Mouse (Mus musculus): ENCODE data around the gene Cfdp1. TPM values are rescaled to one million over a fixed set of nuclear protein-coding genes. Genes with fewer than 3 reads are reported as not detected.

The Cfdp1 gene
- polyA plus RNA-seq, 1 experiment from 2014 or later = 201 TPM

DNA sequence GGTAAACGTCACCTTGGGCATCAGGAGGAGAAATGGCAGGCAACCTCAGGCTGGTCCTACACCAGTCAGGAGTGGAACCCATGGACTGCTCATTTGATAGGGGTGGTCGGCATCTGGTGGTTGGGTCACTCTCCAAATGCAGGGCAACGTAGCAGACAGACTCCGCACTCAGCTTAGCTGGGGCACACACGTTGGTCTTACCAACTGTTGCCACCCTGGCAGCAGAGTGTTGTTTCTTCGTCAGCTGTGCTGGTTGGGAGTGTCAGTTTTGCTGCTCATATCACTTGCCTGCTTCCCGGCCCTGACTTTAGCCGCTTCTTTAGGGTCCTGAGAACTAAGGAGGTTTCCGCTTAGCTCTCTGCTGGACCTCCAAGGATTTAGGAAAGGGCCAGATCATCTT is 96.5 kb downstream of the Cfdp1 start:
- Histone ChIP-seq H3K4me1 (replicated peaks) (no peaks in the 10 kb centered on the region), H3K9me3 (no peaks in the 10 kb centered on the region), H3K4me3 (no peak overlapping the region), H3K27ac (replicated peaks) (no peak overlapping the region), H3K4me2 (no peak overlapping the region), H3K27me3 (no peaks in the 10 kb centered on the region), H3K9ac (no peak overlapping the region), H3K36me3 (no peaks in the 10 kb centered on the region)
- no peak for ATAC-seq (ENCODE audit: low FRiP score, low read depth)
- 91% methylated on average over 9 of the region's 9 CpGs for WGBS

- H3K4me1 ChIP-seq (replicated peaks) = no peaks in the 10 kb centered on the region
- no peak overlapping the region for H3K4me3 ChIP-seq
- H3K9ac ChIP-seq = no peak overlapping the region
- H3K27ac ChIP-seq (replicated peaks) = no peak overlapping the region
- 88% methylated on average over 6 of the region's 6 CpGs for WGBS
- no peaks in the 10 kb centered on the region for H3K27me3 ChIP-seq
- no peaks in the 10 kb centered on the region for H3K36me3 ChIP-seq
- no peaks in the 10 kb centered on the region for H3K9me3 ChIP-seq
- H3K4me2 ChIP-seq = no peak overlapping the region
- ATAC-seq (ENCODE audit: low FRiP score, low read depth) = no peak
These were observed 99.4 kb downstream of the Cfdp1 start for GRCm38 (mm10) chr8:111754736-111755135.

- Histone ChIP-seq H3K4me2 (no peak overlapping the region), H3K9ac (no peak overlapping the region), H3K27me3 (no peaks in the 10 kb centered on the region), H3K4me3 (no peak overlapping the region), H3K36me3 (no peaks in the 10 kb centered on the region), H3K9me3 (no peaks in the 10 kb centered on the region), H3K27ac (replicated peaks) (no peak overlapping the region), H3K4me1 (replicated peaks) (no peaks in the 10 kb centered on the region)
- 65% methylated on average over 2 of the region's 2 CpGs for WGBS
- no peak for ATAC-seq (ENCODE audit: low FRiP score, low read depth)
These were observed 100.0 kb downstream of the Cfdp1 start for GRCm38 (mm10) chr8:111754088-111754487.

DNA sequence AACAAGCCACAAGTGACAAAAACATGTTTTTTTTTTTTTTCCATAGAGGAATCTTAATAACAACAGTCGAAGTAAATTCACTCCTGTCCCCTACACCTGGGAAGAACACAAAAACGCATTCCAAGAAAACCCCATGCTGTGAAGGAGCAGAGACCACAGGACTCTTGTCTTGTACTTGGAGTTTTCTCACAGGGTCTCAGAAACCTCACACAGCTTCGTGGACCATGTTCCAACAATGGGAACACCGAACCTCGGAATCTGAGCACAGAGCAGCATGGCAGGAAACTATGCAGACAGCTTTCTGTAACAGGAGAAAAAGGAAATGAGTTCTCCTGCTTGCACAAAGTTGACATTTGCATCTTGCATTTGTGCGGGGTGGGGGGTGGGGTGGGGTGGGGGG is 105.3 kb downstream of the Cfdp1 start:
- Histone ChIP-seq H3K27ac (replicated peaks) (no peak overlapping the region), H3K27me3 (no peaks in the 10 kb centered on the region), H3K4me2 (no peak overlapping the region), H3K4me1 (replicated peaks) (peaks cover 25% of the 10 kb centered on the region), H3K9ac (no peak overlapping the region), H3K36me3 (no peaks in the 10 kb centered on the region), H3K4me3 (no peak overlapping the region), H3K9me3 (no peaks in the 10 kb centered on the region)
- ATAC-seq (ENCODE audit: low FRiP score, low read depth) = no peak
- 66% methylated on average over 6 of the region's 6 CpGs for WGBS

GRCm38 (mm10) chr8:111747866-111748649 is 106.0 kb downstream of the Cfdp1 start:
- 90% methylated on average over 8 of the region's 8 CpGs for WGBS
- Histone ChIP-seq H3K4me2 (no peak overlapping the region), H3K4me1 (replicated peaks) (peaks cover 26% of the 10 kb centered on the region), H3K9me3 (no peaks in the 10 kb centered on the region), H3K27me3 (no peaks in the 10 kb centered on the region), H3K4me3 (no peak overlapping the region), H3K36me3 (no peaks in the 10 kb centered on the region), H3K9ac (no peak overlapping the region), H3K27ac (replicated peaks) (no peak overlapping the region)
- no peak for ATAC-seq (ENCODE audit: low FRiP score, low read depth)

DNA sequence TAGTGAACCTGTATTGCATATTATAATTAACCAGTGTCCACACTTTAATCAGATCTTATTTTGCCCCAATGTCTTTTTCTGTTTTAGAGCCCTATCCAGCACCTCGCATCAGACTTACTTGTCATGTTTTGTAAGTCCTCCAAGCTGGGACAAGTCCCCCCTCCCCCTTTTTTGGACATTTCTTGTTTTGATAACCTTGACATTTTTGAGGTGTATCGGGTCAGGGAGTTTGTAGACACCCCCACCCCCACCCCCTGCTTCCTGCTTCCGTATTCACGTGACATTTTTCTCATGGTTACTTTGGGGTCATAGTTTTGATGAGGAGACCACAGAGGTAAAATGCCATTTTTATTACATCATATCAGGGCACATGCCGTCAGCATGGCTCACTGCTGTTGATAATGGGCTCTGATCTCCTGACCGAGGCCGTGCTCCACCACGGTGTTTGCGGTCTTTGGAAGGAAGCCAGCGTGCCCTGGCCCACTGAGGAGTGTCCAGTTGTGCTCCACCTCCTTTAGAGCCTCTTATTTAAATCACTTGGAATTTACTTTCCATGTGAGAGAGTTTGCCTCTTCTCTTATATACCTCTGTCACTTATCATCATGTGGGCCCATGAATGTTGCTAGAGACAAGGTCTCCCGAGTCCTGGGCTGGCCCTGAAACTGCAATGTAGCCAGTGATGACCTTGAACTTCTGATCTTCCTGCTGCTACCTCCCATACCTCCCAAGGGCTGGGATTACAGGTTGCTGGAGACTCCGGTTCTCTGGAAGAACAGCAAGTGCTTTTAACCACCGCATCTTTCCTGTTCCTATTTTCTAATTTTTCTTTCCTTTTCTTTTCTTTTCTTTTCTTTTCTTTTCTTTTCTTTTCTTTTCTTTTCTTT is 107.3 kb downstream of the Cfdp1 start:
- ATAC-seq (ENCODE audit: low FRiP score, low read depth) = no peak
- no peaks in the 10 kb centered on the region for H3K27me3 ChIP-seq
- WGBS = 85% methylated on average over 13 of the region's 13 CpGs
- peaks cover 38% of the 10 kb centered on the region for H3K4me1 ChIP-seq (replicated peaks)
- H3K9me3 ChIP-seq = no peaks in the 10 kb centered on the region
- no peak overlapping the region for H3K4me3 ChIP-seq
- no peak overlapping the region for H3K4me2 ChIP-seq
- no peak overlapping the region for H3K9ac ChIP-seq
- H3K27ac ChIP-seq (replicated peaks) = no peak overlapping the region
- H3K36me3 ChIP-seq = no peaks in the 10 kb centered on the region

DNA sequence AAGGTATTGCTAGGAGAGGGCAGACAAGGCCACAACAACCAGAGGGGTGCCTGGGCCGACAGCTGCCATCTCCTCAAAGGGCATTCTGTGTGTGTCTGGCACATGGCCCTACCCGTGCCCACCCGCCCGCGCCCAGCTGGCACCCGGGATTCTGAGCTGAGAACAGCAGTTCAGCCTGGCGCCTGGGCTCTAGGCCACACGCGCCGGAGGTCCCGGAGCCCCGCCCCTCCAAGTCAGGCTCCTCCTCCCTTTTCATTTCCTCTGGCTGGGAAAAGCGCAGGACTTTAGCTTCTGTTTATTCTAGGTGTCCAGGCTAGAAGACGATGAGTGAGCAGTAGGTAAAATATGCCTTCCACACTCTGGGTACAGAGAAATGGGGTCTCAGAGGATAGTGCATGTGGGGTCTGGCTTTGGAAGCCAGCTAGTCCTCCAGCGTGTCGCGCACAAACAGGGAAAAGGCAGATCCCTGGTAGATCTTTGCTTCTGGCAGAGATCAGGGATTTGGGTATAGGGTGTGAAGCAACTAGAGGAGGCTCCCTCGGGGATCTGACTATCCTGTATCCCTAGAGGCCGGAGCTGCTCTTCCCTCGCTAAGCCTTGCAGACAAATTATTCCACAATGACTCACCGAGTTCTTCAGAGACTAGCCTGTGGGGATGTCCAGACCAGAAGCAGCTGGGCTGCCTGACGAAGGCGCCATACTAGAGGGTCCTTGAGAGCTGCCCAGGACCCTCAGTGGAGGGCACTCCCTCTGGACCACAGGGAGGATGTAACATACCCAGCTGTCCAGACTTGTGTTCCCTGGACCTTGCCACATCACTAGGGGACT is 108.3 kb downstream of the Cfdp1 start:
- peak overlapping the region; percentile 67 for H3K27ac ChIP-seq (replicated peaks)
- H3K9me3 ChIP-seq = no peaks in the 10 kb centered on the region
- peak overlapping the region; percentile 15 for H3K4me3 ChIP-seq
- H3K36me3 ChIP-seq = no peaks in the 10 kb centered on the region
- peak; percentile 70 for ATAC-seq (ENCODE audit: low FRiP score, low read depth)
- no peaks in the 10 kb centered on the region for H3K27me3 ChIP-seq
- 5% methylated on average over 23 of the region's 23 CpGs for WGBS
- peak overlapping the region; percentile 26; the same call in 1 of the 2 replicates for H3K9ac ChIP-seq
- peak overlapping the region; percentile 52 for H3K4me2 ChIP-seq
- H3K4me1 ChIP-seq (replicated peaks) = peaks cover 48% of the 10 kb centered on the region

DNA sequence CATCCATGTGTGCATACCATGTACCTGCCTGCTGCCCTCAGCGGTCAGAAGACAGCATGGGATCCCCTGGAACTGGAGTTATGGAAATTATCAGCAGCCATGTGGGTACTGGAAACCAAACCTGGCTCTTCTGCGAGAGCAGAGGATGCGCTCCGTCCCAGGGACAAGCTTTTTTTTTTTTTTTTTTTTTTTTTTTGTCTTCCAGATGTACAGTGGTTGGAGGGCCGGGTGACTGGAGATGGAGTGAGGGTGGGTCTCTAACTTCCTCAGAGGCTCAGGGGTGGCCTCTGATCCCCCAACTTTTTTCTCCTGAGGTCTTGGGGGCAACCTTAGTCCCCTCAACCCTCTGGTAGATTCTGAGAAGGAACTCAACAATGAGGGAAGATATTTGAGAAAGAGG is 109.0 kb downstream of the Cfdp1 start:
- H3K4me3 ChIP-seq = no peak overlapping the region
- 56% methylated on average over 5 of the region's 5 CpGs for WGBS
- H3K4me1 ChIP-seq (replicated peaks) = peaks cover 55% of the 10 kb centered on the region
- no peaks in the 10 kb centered on the region for H3K27me3 ChIP-seq
- peak overlapping the region; percentile 67; the same call in 1 of the 2 replicates for H3K27ac ChIP-seq (replicated peaks)
- peak overlapping the region; percentile 52 for H3K4me2 ChIP-seq
- no peaks in the 10 kb centered on the region for H3K9me3 ChIP-seq
- H3K36me3 ChIP-seq = no peaks in the 10 kb centered on the region
- H3K9ac ChIP-seq = no peak overlapping the region; the same call in 1 of the 2 replicates
- ATAC-seq (ENCODE audit: low FRiP score, low read depth) = no peak

GRCm38 (mm10) chr8:111743792-111744696 is 110.0 kb downstream of the Cfdp1 start, which contains the start of gene Bcar1:
Bcar1 (minus strand) TSS chr8:111743809.
- H3K4me3 ChIP-seq = peak within 1 kb of the TSS; percentile 90
- peak within 1 kb of the TSS; percentile 81 for H3K4me2 ChIP-seq

GRCm38 (mm10) chr8:111743101-111743791 is 110.8 kb downstream of the Cfdp1 start:
- Histone ChIP-seq H3K27ac (replicated peaks) (peak overlapping the region; percentile 81), H3K4me2 (peak overlapping the region; percentile 81), H3K4me3 (peak overlapping the region; percentile 90), H3K4me1 (replicated peaks) (peaks cover 73% of the 10 kb centered on the region), H3K27me3 (no peaks in the 10 kb centered on the region), H3K9ac (peak overlapping the region; percentile 92), H3K9me3 (no peaks in the 10 kb centered on the region), H3K36me3 (no peaks in the 10 kb centered on the region)
- WGBS = under 1% methylated on average over 29 of the region's 44 CpGs
- peak; percentile 23 for ATAC-seq (ENCODE audit: low FRiP score, low read depth)

More at GRCm38 (mm10) chr8:111743792-111744696, 110.0 kb downstream of the Cfdp1 start, which contains the start of gene Bcar1:
- ATAC-seq (ENCODE audit: low FRiP score, low read depth) = peak; percentile 70
- H3K36me3 ChIP-seq = no peaks in the 10 kb centered on the region
- WGBS = 10% methylated on average over 35 of the region's 40 CpGs
- peak within 1 kb of the TSS; percentile 81 for H3K27ac ChIP-seq (replicated peaks)
- no peaks in the 10 kb centered on the region for H3K27me3 ChIP-seq
- H3K4me1 ChIP-seq (replicated peaks) = peaks cover 66% of the 10 kb centered on the region
- H3K9ac ChIP-seq = peak within 1 kb of the TSS; percentile 92
- H3K9me3 ChIP-seq = no peaks in the 10 kb centered on the region
